Mouse (Mus musculus): ENCODE data around the gene Nup210.
A peak's percentile ranks its signal among the peaks of the same experiment; 100 is the strongest.
"Not testable (repeated sequence)": the region's sequence is repeated elsewhere in the genome, so short reads cannot be mapped to it uniquely, and the experiment has no call there.

The Nup210 gene

DNA sequence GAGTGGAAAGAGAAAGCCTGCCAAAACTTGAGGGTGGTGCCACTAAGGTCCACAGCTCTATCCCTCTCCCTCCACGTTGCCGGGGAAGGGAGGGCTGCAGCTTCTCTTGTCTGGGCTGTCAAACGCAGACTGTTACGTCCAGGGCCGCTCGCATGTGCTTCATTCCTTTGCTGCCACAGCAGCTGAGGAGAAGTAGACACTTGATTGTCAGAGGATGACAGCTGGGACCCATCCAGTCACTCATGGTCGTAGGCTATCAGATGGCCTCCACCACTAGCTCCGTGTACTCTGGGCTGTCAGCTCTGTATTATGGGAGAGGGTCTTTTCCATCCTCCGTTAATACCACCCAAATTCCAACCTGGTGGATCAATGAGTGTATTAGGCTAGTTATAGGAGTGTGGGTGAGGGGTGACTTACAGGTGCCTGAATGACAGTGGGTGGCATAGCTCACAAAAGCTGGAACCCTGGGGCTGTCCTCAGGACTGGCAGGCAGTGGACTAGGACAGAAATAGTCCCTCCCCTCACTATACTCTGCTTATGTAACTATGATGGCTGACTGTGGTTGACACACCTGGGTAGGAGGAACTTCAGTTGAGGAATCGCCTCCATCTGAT is 20.8 kb upstream of the Nup210 start:
- DNase-seq: no peak

GRCm38 (mm10) chr6:91130856-91131255 is 14.2 kb upstream of the Nup210 start:
- DNase-seq: no peak

GRCm38 (mm10) chr6:91128996-91129395 is 12.4 kb upstream of the Nup210 start:
- DNase-seq: no peak

GRCm38 (mm10) chr6:91125228-91125585 is 8.6 kb upstream of the Nup210 start:
- DNase-seq: peak in 1 of 2 experiments; percentile 60

DNA sequence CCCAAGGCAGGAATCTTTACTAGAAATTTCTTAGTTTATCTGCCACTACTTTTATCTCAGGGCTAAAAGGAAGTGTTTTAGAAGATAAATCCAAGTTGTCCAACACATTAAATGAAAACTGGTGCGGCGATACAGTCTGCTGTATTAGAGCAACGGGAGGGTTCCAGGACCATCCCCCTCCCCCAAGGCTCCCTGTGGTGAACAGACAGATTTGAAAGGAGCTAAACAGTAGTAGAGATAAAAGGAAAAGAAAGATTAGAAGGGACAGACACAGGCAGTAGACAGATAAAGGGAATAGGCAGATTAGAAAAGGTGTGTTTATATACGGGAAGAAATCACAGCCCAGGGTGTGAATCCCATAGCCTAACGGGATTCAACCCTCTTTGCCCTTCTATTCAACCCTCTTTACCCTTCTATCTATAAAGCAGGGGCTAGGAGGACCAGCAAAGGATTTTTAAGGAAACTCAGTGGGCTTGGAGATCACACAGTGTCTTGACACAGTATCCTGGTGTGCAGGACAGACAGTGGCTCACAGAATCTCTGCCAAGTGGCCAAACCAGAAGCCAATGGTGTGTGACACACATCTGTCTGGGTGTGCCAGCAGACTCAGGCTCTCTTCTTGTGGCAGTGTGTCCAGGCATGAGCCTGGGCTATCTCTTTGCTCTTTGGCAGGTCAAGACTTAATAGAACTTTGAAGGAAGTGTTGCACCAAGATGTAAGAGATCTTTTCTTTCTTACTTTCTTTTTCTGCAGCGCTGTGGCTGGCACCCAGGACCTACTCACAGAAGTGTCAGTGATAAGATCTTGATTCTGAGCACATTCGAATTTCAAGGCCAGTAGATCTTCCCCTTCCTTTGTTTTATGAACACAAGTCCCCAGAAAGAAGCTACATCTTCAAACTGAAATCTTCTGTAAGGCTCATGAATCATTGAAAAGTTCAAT is 7.9 kb upstream of the Nup210 start:
- no peak for DNase-seq

- DNase-seq: no peak
Measured at GRCm38 (mm10) chr6:91123453-91123852, 6.8 kb upstream of the Nup210 start.

DNA sequence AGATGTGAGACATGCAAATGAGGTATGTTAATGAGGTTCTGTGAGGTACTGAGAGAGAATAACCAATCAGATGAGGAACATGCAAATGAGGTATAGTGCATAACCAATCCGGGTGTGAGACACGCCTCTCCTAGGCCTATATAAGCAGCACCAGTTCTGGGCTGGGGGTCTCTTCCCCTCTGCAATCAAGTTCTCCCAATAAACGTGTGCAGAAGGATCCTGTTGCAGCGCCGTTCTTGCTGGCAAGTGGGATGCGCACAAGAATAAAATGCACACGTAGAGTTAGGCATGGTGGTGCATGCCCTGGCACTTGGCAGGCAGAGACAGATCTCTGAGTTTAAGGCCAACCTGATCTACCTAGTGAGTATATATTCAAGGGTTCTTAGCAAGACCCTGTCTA is 4.5 kb upstream of the Nup210 start:
- not testable (repeated sequence) for DNase-seq

- DNase-seq: no peak
Measured at GRCm38 (mm10) chr6:91120206-91120605, 3.6 kb upstream of the Nup210 start.

DNA sequence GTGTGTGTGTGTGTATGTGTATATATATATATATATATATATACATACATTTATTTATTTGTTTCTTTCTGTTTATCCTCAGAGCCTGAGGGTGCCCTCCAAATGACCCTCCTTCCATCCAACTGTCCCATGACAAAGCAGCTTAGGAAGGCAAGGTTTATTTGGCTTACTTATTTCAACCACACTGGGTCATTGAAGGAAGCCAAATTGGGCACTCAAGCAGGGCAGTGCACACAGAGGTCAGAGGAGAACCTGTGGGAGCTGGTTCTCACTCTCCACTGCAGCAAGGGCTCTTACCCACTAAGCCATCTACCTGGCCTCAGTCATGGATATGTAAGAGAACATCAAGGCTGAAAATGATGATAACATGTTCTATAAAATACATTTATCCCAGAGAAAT is 1.9 kb upstream of the Nup210 start:
- peak; percentile 59 to 63 for DNase-seq

DNA sequence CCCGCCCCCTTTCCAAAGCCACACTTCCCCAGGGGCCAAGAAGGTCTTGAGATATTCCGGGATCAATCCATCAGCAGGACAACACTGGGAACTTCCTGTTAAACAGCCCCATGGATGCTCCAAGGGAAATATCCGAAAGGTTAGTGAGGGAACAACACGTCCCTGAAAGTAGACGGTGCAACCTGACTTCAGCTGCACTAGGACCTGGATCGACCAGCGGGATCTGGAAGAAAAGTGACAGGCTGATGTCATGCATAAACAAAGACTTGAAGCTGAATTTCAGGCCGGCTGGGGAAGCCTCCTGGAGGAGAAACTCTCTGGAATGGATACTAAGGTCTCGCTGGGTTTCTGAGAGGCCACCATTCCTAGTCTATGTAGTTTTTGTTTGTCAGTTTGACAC is 520 bp upstream of the Nup210 start:
- no peak for DNase-seq

GRCm38 (mm10) chr6:91115863-91116243 is 776 bp downstream of the Nup210 start:
- DNase-seq: no peak

GRCm38 (mm10) chr6:91115158-91115557 is 1.5 kb downstream of the Nup210 start:
- no peak for DNase-seq

DNA sequence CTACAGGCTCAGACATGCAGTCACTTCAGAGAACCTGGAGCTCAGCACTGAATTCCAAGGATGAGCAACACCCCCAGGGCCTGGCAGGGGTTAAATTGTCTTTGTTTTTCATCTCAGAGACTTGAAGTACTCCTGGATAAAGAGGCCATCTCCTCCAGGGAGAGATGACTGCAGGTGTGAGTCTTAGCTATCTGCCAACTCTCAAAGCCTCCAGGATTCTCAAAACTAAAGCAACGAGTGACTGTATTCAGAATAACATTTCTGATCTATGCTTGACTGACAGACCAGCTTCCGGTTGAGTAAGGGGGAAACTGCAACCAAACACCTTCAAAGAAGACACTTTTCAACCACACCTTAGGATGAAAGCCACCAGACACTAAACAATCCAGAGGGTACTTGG is 1.9 kb downstream of the Nup210 start:
- no peak for DNase-seq

DNA sequence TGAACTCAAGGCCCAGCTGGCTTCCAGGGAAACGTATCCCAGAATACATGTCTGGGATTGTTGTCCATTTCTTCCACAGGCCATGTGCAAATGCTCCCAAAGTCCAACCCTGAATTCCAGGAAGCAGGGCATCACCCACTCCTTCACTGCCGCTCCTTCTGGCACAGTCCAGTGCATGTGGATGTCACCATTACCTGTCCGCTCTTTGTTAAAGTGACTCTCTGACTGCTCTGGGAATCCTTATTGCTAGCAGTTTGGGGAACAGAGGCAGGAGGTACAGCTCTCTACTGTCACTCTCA is 4.7 kb downstream of the Nup210 start:
- no peak for DNase-seq

- DNase-seq: no peak
Measured at GRCm38 (mm10) chr6:91111141-91111953, 5.3 kb downstream of the Nup210 start.

GRCm38 (mm10) chr6:91110323-91111020 is 6.2 kb downstream of the Nup210 start:
- no peak for DNase-seq

DNA sequence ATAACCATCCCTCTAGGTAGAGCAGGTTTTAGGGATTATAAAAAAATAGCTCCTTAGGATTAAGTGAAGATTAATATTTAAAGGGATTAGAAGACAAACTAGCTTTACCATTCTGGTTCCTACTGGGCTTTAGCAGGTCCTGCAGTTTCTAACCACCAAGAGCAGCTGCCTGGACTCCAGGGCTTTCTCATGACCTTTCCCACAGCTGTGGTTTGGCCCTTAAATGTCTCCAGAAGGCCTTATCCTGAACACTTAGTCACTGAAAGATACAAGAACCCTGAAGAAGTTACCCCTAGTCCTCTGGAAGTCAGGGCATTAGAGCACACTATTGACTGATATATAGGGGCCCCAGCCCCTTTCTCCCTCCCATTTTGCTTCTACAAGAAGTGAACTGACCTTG is 7.1 kb downstream of the Nup210 start:
- DNase-seq: no peak

DNA sequence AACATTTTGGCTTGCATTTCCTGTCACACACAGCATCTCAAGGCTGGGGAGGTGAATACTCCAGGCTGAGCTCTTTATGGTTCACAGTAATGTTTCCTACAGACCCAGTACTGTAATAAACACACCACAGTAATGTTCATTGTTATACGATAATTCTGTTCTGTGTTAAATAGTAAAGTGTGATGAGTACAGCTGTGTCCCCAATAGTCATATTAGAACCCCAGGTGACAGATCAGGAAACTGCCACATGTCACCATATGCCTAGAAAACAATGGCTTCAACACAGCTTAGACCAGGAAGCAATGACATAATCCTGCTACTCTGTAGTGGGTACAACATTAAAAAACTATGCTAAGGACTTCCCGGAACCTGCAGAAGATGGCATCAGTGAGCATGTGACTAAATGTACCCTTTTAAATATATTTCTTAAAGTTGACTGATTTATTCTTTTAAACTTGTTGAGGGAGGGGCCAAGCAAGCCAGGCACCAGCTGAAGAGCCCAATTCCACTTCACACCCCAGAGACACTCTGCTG is 7.6 kb downstream of the Nup210 start:
- no peak for DNase-seq

GRCm38 (mm10) chr6:91108301-91108916 is 8.2 kb downstream of the Nup210 start:
- no peak for DNase-seq

GRCm38 (mm10) chr6:91105400-91106129 is 11.1 kb downstream of the Nup210 start:
- peak in 1 of 2 experiments; percentile 48 for DNase-seq

- peak; percentile 72 to 76 for DNase-seq
Measured at GRCm38 (mm10) chr6:91104765-91105399, 11.7 kb downstream of the Nup210 start.

Data from kidney, adult 8-10 months (tissue).